Mouse (Mus musculus): Measurements from ENCODE around the gene Rpl22l1.

- no peak for TF ChIP-seq CTCF (IDR thresholded peaks at IDR 0.05; ENCODE audit: extremely low read depth, insufficient read depth, low read length)
- TF ChIP-seq POLR2A (IDR thresholded peaks at IDR 0.05; ENCODE audit: extremely low read depth, insufficient read depth, low read length) = no peak
Observed at GRCm38 (mm10) chr3:28847115-28847514, 41.9 kb downstream of the Rpl22l1 start.

Measured in cortical plate, adult 2 months (tissue).